Mouse (Mus musculus) stomach, embryonic 16.5 days (tissue): ENCODE measurements around the gene Apoa1. TPM values are rescaled to one million over a fixed set of nuclear protein-coding genes. Genes with fewer than 3 reads are reported as not detected.

Source experiments
- ATAC-seq: fragments of 200-750 bp; cut with Nextera tagmentation; 2 replicates; pipeline ENCODE4 v1.8.0; 2017; ENCODE audit warnings: moderate number of reproducible peaks, moderate TSS enrichment; ENCODE audit not compliant: insufficient read depth, low FRiP score
- H3K27ac ChIP-seq: fragments of 300-500 bp; sonication (generic); 2 replicates; pipeline ENCODE4 v1.5.1; 2014; ENCODE audit warnings: low read length
- H3K27me3 ChIP-seq: fragments of 300-500 bp; sonication (generic); 2 replicates; pipeline ENCODE4 v1.6.1; 2014; ENCODE audit warnings: low read length, control low read depth, mixed read lengths; ENCODE audit not compliant: control insufficient read depth, insufficient read depth
- H3K36me3 ChIP-seq: fragments of 300-500 bp; sonication (generic); 2 replicates; pipeline ENCODE4 v1.6.1; 2014; ENCODE audit warnings: low read length; ENCODE audit not compliant: control insufficient read depth, insufficient read depth
- H3K4me1 ChIP-seq: fragments of 300-500 bp; sonication (generic); 2 replicates; pipeline ENCODE4 v1.6.1; 2014; ENCODE audit warnings: low read length, control low read depth, mixed read lengths; ENCODE audit not compliant: control insufficient read depth, insufficient read depth
- H3K4me2 ChIP-seq: fragments of 300-500 bp; sonication (generic); 2 replicates; pipeline ENCODE4 v1.6.1; 2014; ENCODE audit warnings: low read depth, low read length, mixed read lengths
- H3K4me3 ChIP-seq: fragments of 300-500 bp; sonication (generic); replicated peaks from 2 replicates; pipeline ENCODE4 v1.5.1; 2014; ENCODE audit warnings: mild to moderate bottlenecking, low read length
- H3K9ac ChIP-seq: fragments of 300-500 bp; sonication (generic); 2 replicates; pipeline ENCODE4 v1.6.1; 2014; ENCODE audit warnings: low read length
- H3K9me3 ChIP-seq: fragments of 300-500 bp; sonication (generic); replicated peaks from 2 replicates; pipeline ENCODE4 v1.6.1; 2016; ENCODE audit warnings: low read length, control low read depth; ENCODE audit not compliant: control insufficient read depth
- WGBS: fragments of 180-500 bp; shearing (Covaris S2); extraction: QIAGEN DNeasy Blood & Tissue Kit; methylation state at CpG from one replicate; pipeline ENCODE4 v1.1.7; 2014; 5-methylcytosine and 5-hydroxymethylcytosine counted together
- polyA plus RNA-seq: library from polyadenylated mRNA; unstranded; fragments of >200 nt; fragmentation: Nextera tagmentation; extraction: Ambion mirVana; gene quantifications from 2 replicates; pipeline ENCODE4 v1.2.1, GENCODE M21; 2015

Apoa1 gene
- polyA plus RNA-seq, 1 experiment from 2014 or later = 643 TPM

GRCm38 (mm10) chr9:46223090-46223489 is 5.3 kb upstream of the Apoa1 start:
- H3K27ac ChIP-seq = no peak overlapping the region
- no peaks in the 10 kb centered on the region for H3K27me3 ChIP-seq
- H3K4me1 ChIP-seq = no peaks in the 10 kb centered on the region
- peaks cover 14% of the 10 kb centered on the region; the same call in 1 of the 2 replicates for H3K36me3 ChIP-seq
- H3K4me2 ChIP-seq = no peak overlapping the region
- no peak overlapping the region for H3K4me3 ChIP-seq
- ATAC-seq = no peak
- no peaks in the 10 kb centered on the region for H3K9me3 ChIP-seq
- 80% methylated on average over 6 of the region's 6 CpGs for WGBS
- no peak overlapping the region for H3K9ac ChIP-seq

DNA sequence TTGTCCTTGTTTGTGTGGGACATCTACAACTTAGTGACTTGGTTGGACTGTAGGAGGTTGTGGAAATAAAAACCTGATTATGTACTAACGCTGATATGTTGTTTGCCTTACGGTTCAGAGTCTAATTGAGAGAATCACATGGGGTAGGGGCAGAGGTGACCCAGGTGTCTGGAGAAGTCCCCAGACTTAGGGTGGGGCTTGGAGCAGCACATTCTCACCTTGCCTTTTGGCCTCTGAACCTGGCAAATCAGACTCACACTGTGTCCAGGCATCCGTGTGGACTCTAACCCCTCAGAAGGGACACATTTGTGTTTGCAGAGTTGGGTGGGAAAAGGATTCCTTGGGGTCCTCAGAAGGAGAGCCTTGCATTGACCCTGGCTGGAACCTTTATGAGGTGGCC is 4.3 kb upstream of the Apoa1 start:
- Histone ChIP-seq H3K27me3 (no peaks in the 10 kb centered on the region), H3K27ac (no peak overlapping the region; the same call in 1 of the 2 replicates), H3K4me2 (no peak overlapping the region), H3K4me3 (no peak overlapping the region), H3K36me3 (peaks cover 14% of the 10 kb centered on the region; the same call in 1 of the 2 replicates), H3K4me1 (peaks cover 2% of the 10 kb centered on the region; the same call in 1 of the 2 replicates), H3K9ac (no peak overlapping the region), H3K9me3 (no peaks in the 10 kb centered on the region)
- ATAC-seq = peak; percentile 45
- 68% methylated on average over 3 of the region's 3 CpGs for WGBS

DNA sequence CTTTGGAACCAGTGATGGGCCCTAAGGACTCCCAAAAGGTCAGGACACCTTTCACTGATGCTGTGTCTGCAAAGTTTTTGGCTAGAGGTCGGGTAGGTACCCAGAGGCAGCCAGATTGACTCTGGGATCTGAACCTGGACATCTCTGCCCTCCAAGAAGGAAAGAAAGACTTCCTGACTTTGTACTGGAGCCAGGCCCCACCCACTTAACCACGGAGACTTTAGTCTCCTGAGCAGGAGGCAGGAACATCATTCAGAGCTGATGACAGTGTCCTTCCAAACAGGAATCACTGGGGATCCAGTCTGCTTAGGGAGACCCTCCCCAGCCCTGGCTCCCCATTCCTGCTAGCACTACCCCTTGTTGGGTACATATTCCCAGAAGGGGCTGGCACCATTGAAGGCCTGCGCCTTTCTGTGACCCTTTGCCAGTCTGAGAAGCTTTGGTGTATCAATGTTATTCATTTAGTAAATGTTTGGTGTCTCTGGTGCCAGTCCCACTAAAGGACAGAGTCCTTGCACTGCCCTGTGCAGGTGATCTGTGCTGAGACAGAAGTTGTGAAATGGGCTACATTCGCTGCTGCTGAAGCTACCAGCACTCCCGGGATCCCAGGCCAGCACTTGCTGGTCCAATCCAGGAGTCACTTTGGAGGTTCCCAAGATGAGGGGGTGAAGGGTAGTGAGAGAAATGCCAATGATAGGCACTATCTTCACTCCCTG is 3.3 kb upstream of the Apoa1 start:
- WGBS = 56% methylated on average over 5 of the region's 5 CpGs
- H3K4me2 ChIP-seq = no peak overlapping the region
- no peaks in the 10 kb centered on the region for H3K27me3 ChIP-seq

GRCm38 (mm10) chr9:46227064-46227614 is 1.2 kb upstream of the Apoa1 start:
- no peak overlapping the region for H3K27ac ChIP-seq
- H3K4me1 ChIP-seq = peaks cover 9% of the 10 kb centered on the region
- WGBS = 73% methylated on average over 3 of the region's 3 CpGs
- no peak for ATAC-seq
- H3K9me3 ChIP-seq = no peaks in the 10 kb centered on the region
- no peak overlapping the region for H3K9ac ChIP-seq
- no peaks in the 10 kb centered on the region for H3K36me3 ChIP-seq
- H3K4me3 ChIP-seq = no peak overlapping the region
- H3K4me2 ChIP-seq = no peak overlapping the region
- H3K27me3 ChIP-seq = no peaks in the 10 kb centered on the region

More for the DNA sequence above, 3.3 kb upstream of the Apoa1 start:
- Histone ChIP-seq H3K9me3 (no peaks in the 10 kb centered on the region), H3K4me3 (no peak overlapping the region), H3K36me3 (peaks cover 10% of the 10 kb centered on the region; the same call in 1 of the 2 replicates), H3K27ac (no peak overlapping the region), H3K4me1 (peaks cover 5% of the 10 kb centered on the region), H3K9ac (no peak overlapping the region)
- ATAC-seq = no peak

DNA sequence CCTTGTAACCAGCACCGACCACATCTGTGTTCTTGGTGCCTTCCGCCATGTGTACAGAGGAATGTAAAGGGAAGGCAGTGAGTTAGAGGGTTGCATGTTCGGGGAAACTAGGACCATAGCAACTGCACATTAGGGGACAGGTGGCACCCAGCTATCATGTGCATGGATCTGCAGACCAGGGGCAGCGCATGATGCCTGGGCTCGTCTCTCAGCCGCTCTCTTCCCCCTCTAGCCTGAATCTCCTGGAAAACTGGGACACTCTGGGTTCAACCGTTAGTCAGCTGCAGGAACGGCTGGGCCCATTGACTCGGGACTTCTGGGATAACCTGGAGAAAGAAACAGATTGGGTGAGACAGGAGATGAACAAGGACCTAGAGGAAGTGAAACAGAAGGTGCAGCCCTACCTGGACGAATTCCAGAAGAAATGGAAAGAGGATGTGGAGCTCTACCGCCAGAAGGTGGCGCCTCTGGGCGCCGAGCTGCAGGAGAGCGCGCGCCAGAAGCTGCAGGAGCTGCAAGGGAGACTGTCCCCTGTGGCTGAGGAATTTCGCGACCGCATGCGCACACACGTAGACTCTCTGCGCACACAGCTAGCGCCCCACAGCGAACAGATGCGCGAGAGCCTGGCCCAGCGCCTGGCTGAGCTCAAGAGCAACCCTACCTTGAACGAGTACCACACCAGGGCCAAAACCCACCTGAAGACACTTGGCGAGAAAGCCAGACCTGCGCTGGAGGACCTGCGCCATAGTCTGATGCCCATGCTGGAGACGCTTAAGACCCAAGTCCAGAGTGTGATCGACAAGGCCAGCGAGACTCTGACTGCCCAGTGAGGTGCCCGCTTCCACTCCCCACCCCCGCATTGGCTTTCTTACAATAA is 1.4 kb downstream of the Apoa1 start:
- Histone ChIP-seq H3K27ac (no peak overlapping the region), H3K27me3 (no peaks in the 10 kb centered on the region), H3K4me3 (peak overlapping the region; percentile 48), H3K4me1 (peaks cover 9% of the 10 kb centered on the region), H3K9ac (peak overlapping the region; percentile 71), H3K36me3 (no peaks in the 10 kb centered on the region), H3K9me3 (no peaks in the 10 kb centered on the region), H3K4me2 (peak overlapping the region; percentile 68)
- 16% methylated on average over 37 of the region's 37 CpGs for WGBS
- peak; percentile 88 for ATAC-seq

GRCm38 (mm10) chr9:46230450-46230975 is 2.1 kb downstream of the Apoa1 start:
- Histone ChIP-seq H3K27me3 (no peaks in the 10 kb centered on the region), H3K9me3 (no peaks in the 10 kb centered on the region), H3K4me3 (peak overlapping the region; percentile 48), H3K36me3 (no peaks in the 10 kb centered on the region), H3K27ac (no peak overlapping the region), H3K9ac (peak overlapping the region; percentile 71), H3K4me1 (peaks cover 9% of the 10 kb centered on the region), H3K4me2 (peak overlapping the region; percentile 68)
- WGBS = 20% methylated on average over 13 of the region's 13 CpGs
- ATAC-seq = no peak

DNA sequence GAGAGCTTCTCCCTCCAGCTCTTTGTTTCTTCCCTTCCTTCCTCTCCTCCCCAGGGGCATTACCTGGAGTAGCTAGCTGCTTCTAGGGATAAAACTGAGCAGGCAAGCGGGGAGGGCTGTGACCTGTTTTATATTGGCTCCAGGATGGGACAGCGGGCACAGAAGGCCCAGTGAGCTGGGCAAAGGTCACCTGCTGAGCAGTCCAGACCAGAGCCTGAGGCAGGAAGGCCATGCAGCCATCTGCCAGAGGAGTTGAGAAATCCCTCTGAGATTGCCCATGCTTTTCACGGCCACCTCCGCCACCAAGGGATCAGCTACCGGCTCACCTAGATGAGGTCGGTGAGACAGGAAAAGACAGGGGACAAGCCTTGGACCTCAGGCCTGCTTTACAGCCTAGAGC is 6.8 kb downstream of the Apoa1 start:
- 75% methylated on average over 6 of the region's 6 CpGs for WGBS
- H3K27me3 ChIP-seq = no peaks in the 10 kb centered on the region
- no peak overlapping the region; the same call in 1 of the 2 replicates for H3K9ac ChIP-seq
- no peak overlapping the region for H3K27ac ChIP-seq
- no peak for ATAC-seq
- no peak overlapping the region for H3K4me2 ChIP-seq
- peaks cover 4% of the 10 kb centered on the region; the same call in 1 of the 2 replicates for H3K4me1 ChIP-seq
- no peaks in the 10 kb centered on the region for H3K9me3 ChIP-seq
- no peak overlapping the region for H3K4me3 ChIP-seq
- no peaks in the 10 kb centered on the region for H3K36me3 ChIP-seq

DNA sequence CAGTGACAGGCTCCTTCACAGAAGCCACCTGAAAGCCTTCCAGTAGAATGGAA is 7.0 kb downstream of the Apoa1 start, which contains the start of gene Apoc3:
Gene Apoc3 (minus strand): TSS at position 41 of the 53 bp plus-strand sequence.
- Histone ChIP-seq H3K9ac (no peak within 1 kb of the TSS; the same call in 1 of the 2 replicates), H3K27me3 (no peaks in the 10 kb centered on the region), H3K27ac (no peak within 1 kb of the TSS), H3K4me3 (no peak within 1 kb of the TSS), H3K9me3 (no peaks in the 10 kb centered on the region), H3K4me2 (no peak within 1 kb of the TSS), H3K4me1 (peaks cover 2% of the 10 kb centered on the region; the same call in 1 of the 2 replicates), H3K36me3 (no peaks in the 10 kb centered on the region)
- ATAC-seq = no peak

DNA sequence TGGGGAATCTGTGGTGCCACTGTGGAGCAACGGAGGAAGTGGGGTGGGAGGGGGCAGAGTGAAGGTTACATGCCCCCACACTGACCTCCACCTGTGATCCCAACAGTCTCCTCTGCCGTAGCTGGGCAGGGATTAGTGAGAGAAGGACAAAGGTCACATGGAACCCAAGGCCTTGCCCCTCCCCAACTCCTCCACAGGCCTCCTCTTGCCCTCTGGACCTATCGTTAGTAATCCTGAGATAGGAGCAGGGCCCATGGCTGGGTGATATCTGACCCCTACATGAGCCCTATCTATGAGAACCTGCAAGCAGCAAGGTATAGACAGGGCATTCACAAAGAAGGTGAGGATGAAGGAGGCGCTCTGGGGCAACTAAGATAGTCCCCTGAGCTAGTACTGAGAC is 7.3 kb downstream of the Apoa1 start:
- Histone ChIP-seq H3K4me3 (no peak overlapping the region), H3K4me1 (0 out of 2 replicates have a peak, but pooled peaks cover under 1% of the 10 kb centered on the region), H3K27ac (no peak overlapping the region), H3K36me3 (no peaks in the 10 kb centered on the region), H3K9ac (no peak overlapping the region), H3K9me3 (no peaks in the 10 kb centered on the region), H3K4me2 (no peak overlapping the region), H3K27me3 (no peaks in the 10 kb centered on the region)
- WGBS = 46% methylated on average over 4 of the region's 4 CpGs
- 0 out of 2 replicates have a peak, but pooled peaks have one; percentile 18 for ATAC-seq
